Mouse (Mus musculus): ENCODE measurements at regions not wholly inside any gene's neighbourhood (a gene's known extent, or its start where the extent isn't known, plus 50 kb on each side); places are given as distances from the start of the nearest gene placed in this dataset.

DNA sequence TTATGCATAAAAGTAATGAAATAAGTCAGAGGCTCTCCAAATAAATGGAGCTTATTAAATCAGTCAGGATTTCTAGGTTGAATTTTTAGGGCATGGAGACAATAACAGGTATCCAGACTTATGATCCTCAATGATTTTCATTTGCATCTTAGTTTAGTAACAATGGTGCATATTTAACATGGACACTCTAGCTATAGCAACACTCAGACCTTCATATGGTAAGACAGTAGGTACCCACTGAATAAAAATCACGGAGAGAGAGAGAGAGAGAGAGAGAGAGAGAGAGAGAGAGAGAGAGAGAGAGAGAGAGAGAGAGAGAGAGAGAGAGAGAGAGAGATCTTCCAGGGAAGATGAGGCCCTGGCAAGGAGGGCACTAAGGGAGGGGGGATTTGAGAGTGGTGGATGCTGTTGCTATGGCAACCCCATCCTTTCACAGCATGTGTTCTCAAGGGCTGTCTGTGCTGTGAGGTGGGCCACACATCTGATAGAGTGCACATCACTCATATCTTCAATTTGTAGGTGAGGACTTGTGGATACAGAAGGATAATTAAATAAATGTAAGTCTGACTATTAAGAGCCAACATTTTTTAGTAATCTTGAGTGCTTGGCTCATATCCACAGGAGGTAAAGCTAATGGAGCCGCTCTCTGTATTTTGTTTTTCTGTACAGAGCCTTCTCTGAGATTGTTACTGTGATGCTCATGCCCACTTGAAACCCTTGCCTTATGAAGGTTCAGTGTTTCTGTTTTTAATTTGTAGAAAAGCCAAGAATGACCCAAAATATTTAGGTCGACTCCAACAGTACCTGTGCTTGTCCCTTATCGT, 227.7 kb downstream of the Otor start:
- DNase-seq = no peak

DNA sequence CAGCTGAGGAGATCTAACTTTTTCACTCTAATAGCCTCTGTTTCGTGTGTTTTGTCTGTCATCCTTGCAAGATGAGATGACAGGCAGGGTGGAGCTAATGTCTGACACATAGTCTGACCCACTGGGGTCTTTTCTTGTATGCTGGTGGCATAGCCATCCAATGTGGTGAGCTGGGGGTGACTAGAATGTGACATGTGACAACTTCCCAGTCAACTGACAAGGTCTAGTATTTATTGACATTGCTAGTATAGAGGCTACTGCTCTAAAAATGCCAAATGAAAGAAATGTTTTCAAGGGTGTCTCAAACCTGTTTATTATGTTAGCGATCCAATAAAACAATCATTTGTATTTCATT, 228.3 kb downstream of the Otor start:
- no peak for DNase-seq

DNA sequence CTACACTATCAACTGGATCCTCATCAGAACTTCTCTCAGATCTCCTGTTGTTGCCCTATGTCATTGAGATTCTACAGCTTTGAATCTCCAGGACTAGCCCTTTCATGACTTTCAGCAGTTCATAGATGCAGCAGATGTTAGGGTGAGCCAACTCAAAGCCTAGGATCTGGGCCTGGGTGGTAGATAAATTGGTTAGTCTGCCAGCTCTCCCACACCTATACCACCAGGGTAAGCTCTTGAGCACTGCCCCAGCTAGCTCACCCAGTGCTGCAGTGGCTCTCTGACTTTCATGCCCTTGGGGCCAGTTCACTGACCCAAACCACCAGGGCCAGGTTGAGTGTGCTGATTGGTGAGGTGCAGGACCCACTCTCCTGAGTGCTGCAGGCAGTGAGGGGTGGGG, 220.5 kb upstream of the Pcsk2 start:
- no peak for DNase-seq

DNA sequence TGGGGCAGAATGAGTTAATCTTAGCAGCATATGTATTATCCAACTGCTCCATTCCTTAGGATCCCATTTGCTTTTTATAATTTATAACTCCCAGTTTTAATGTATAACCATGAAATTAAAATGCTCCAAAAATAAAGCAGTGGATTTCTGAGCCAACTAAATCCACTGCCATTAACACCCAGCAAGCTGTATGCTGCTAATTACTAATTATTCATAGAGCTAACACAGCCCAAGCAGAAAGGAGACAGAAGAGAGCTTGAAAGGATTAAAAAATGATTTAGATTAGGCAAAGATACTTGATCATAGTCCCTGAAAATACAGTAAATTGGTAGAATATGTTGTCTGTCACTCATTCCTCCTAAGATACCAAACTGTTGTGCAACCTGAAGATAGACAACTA, 213.9 kb upstream of the Pcsk2 start:
- no peak for DNase-seq

DNA sequence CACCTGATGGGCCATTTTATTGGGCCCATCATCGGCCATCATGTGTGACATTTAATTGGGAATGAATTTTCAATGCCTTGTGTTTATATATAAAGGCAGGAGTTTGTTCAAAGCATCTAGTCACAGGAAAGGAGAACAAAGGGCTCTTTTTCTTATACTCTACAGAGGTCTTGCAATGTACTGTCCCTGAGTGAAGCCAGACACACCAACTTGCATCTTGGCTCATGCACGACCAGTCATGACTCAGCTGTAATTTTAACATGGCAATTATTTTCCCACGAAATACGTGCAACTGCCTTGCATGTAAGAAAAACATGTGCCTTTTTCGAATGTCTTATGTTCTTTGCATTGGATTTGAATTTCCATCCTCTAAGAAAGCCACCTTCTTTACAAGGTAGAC, 205.6 kb upstream of the Pcsk2 start:
- DNase-seq = no peak

DNA sequence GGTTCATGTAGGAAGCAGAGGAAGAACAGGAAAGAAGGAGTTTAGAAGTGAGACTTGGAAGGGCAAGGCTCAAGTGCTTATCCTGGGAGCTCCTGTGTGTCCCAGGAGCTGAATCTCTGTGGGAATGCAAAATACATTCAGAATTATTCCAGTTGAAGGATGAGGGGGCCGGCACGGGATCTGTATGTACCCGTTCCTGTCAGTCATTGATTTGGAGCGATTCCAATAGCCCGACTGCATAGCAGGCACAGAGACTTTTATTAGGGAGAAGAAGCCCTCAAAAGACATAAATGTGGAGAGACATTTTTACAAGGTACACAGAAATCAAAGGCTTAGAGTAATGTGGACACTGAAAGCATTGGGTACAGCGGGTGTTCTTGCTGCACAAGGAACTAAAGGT, 181.8 kb upstream of the Pcsk2 start:
- no peak for DNase-seq

DNA sequence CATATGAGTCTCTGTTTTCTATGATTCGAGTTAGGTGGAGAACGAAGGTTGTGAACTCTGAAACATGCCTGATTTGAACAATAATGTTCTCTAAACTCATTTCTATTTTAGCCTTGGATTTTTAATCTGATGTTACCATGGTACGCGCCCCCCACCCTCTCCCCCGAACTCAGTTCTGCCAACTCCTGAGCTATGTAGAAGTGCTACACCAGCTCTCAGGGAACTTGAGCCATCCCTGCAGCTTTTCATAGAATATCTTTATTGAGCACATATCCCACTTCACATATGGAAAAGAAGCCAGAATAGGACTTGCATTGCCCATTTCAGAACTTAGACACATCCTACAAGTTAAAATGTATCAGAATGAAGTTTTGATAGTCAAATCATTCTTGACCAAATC, 180.0 kb upstream of the Pcsk2 start:
- DNase-seq = no peak

Data from cerebellum, adult 11-12 months (tissue).